Mouse (Mus musculus) naive thymus-derived CD4-positive, alpha-beta T cell, adult 2 months (primary cell): Measurements from ENCODE around the gene Rapgef5.

Experiments
- DNase-seq: peaks from one replicate; pipeline ENCODE4 v3.0.0-alpha.2; 2011; ENCODE audit warnings: low read depth

Rapgef5 gene

GRCm38 (mm10) chr12:117531106-117531505 is 14.8 kb downstream of the Rapgef5 start:
- DNase-seq: no peak

- DNase-seq: peak; percentile 14
Observed at GRCm38 (mm10) chr12:117533176-117534086, 17.2 kb downstream of the Rapgef5 start.

DNA sequence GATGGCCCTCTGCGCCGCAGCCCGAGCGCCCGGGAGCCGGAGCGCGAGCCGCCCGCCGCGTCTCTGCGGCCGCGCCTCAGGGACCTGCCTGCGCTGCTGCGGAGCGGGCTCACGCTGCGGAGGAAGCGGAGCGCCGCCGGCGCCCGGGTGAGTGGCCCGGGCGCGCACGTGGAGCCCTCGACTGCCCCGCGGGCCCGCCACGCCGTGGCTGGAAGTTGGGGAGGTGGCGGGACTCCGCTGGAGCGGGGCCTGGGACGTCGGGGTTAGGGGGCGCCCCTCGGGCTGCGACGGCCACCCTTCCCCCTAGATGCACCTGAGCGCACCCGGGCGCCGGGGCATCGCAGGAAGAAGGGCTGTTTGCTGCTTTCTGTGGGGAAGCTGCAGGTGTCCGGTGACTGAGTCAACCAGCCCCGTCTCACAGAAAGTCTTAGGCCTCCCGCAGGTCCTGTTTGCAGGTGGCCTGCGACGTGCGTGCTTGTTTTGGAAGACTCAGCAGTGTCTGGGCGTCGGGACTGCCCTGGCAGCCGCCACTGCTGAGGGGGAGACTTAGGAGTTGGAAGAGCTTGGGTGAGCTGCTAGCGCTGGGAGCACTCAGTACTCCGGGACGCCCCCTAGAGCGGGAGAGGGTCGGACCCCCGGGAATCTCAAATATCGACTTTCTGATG is 17.9 kb downstream of the Rapgef5 start:
- peak; percentile 14 for DNase-seq

GRCm38 (mm10) chr12:117540352-117540751 is 24.1 kb downstream of the Rapgef5 start:
- no peak for DNase-seq

GRCm38 (mm10) chr12:117545277-117545676 is 29.0 kb downstream of the Rapgef5 start:
- DNase-seq: no peak

DNA sequence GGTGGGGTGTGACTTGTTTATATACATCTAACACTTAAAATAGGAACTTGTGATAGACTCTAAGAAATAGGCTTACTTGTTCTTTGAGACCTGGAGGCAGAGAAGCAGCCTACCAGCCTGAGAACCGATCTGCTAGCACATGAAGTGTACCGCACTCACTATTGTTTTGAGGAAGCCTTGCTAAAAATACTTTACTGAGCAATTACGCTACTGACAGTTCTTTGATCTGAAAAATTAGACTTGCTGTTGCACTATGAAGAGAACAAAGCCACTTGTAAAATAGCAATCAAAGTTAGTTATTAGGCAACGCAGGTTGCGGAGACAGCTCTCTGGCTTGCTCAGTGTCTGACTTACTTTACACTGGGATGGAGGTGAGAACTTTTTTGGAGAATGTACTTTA is 37.1 kb downstream of the Rapgef5 start:
- DNase-seq: no peak

DNA sequence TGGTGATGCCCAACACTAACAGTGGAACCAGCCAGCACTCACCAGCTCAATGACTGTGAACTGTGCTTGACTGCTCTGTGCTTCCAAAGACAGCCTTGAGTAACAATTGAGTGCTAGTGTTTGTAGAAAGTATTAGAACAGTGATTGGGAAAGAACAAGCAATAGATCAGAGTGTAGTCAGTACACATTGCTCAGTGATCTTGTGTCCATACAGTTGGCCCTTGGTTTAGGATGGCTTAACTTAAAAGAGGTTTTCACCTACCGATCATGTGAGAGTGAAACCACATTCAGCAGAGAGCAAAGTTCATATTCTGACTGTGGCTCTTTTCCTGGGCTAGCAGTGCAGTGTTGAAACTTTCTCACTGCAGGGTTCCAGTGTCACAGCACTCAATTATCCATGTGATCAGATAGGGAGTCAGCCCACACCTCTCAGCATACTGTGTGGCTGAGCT is 38.4 kb downstream of the Rapgef5 start:
- no peak for DNase-seq

DNA sequence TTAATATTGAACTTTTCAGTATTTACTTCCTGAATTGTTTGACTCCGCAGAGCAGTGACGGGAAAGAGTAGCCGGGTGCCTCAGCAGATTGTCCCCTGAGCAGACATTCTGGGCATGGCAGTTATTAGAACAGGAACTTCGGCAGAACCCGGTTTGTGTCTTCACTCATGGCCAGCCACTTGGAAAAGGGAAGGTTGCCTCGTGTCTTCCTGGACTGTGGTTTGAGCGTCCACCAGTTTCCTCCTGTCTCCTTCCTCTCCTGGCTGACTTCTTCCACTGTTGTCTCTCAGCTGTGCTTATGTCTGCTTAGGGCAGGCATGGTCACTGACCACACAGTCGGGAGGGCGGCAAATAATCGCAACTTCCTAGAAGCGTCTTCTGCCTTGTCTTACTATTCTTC is 44.2 kb downstream of the Rapgef5 start:
- no peak for DNase-seq

GRCm38 (mm10) chr12:117561411-117562059 is 45.3 kb downstream of the Rapgef5 start:
- DNase-seq: no peak

DNA sequence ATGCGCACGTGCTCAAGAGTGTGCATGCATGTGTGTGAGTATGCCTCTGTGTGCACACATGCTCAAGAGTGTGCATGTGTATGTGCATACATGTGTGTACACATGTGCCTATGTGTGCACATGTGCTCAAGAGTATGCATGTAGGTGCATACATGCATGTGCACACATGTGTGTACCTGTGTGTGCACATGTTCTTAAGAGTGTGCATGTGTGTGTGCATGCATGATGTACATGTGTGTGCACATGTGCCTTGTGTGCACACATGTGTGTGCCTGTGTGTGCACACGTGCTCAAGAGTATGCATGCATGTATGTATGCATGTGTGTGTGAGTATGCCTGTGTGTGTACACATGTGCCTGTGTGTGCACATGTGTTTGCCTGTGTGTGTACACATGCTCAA is 45.8 kb downstream of the Rapgef5 start:
- peak; percentile 6 for DNase-seq

DNA sequence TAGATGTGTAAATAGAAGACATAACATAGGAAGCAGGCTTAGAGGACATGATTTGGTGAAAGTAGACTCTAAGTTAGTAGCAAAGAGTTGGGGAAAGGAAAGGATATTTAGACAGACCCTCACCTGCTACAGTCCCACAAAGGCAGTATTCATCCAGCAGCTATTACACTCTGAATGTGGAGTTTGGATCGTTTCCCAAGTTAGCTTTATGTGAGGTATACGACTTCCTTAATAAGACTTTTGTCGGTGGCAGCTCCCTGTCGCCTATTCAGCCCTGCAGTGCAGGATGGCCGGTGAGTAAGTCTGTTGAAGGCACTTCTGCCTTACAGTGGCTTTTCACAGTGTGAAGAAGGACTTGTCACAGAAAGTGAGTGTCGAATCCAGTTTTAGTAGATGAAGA is 47.6 kb downstream of the Rapgef5 start:
- DNase-seq: no peak

GRCm38 (mm10) chr12:117566298-117566697 is 50.0 kb downstream of the Rapgef5 start:
- no peak for DNase-seq

GRCm38 (mm10) chr12:117569671-117570070 is 53.4 kb downstream of the Rapgef5 start:
- DNase-seq: no peak

- no peak for DNase-seq
Observed at GRCm38 (mm10) chr12:117584256-117584655, 68.0 kb downstream of the Rapgef5 start.

DNA sequence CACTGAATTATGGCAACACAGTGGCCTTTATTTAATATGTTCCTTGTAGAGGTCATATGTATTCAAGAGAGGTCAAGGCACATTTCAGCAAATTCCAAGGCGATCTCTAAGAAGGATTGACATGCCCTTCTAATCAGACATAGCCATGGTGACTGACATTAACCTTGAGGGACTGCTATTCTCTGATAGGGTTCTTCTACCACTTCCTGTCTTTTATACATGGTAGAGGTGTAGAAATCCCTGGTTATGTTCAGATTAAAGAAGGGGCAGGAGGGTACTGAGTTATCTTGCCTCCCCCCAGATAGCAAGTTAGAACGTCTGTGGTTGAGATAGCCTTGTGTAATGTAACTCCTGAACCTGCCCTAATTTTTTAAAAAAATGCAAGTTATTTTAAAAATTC is 69.1 kb downstream of the Rapgef5 start:
- no peak for DNase-seq

DNA sequence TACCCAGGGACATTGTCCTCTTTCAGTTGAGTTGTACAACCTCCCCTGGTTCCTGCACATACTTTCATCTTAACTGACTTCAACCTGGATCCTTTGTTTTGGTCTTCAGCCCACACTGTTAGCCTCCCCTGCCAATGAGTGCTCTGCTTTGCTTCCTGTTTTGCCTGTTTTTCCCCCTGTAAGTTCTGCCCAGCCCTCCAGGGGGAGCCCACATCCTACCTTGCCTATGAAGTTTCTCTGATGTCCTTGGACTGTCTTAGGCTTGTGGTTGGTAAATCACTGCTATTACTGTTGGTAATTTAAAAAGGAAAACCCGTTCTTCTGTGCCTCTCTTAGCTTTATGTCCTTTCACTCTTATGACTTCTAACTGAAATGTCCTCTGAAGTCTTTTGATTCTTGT is 69.8 kb downstream of the Rapgef5 start:
- peak; percentile 55 for DNase-seq

DNA sequence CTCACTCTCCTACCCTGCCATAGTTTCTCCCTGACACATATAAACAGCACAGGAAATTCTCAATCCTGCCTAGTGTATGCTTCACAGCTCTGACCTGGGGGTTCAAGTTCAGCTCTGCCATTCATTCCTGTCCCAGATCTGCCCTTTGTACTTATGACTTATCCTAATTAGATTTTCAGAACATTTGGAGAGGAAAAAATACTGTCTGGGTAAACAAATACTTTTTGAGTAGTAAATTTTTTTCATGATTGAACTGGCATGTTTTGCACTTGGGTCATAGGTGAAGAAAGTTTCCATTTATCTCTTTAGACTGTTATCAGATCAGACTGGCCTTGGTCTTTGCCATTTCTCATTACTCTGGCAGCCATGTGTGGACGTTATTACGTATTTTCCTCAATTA is 72.9 kb downstream of the Rapgef5 start:
- no peak for DNase-seq

- no peak for DNase-seq
Observed at GRCm38 (mm10) chr12:117592019-117592418, 75.7 kb downstream of the Rapgef5 start.

- no peak for DNase-seq
Observed at GRCm38 (mm10) chr12:117592583-117592982, 76.3 kb downstream of the Rapgef5 start.

GRCm38 (mm10) chr12:117595179-117595578 is 78.9 kb downstream of the Rapgef5 start:
- DNase-seq: no peak

DNA sequence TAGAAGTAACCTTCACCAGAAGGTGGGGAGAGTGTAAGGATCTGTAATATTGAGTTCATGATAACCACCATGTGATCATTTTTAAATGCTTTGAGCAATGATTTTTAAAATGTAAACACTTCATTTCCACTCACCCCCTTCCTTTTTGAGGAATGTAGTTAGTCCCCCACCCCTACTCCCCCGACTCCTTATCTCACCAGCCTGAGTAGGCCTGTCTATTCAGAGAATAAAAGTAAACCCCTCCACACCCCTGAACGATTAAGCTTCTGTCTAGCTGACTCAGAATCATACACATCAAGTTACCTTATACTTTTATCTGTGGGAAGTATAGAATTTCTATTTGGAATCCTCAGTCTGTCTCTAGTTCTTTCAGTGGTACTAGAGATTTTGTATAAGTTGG is 81.9 kb downstream of the Rapgef5 start:
- no peak for DNase-seq

GRCm38 (mm10) chr12:117605966-117606365 is 89.7 kb downstream of the Rapgef5 start:
- DNase-seq: no peak

- no peak for DNase-seq
Observed at GRCm38 (mm10) chr12:117612715-117613114, 96.4 kb downstream of the Rapgef5 start.
